ENCODE assay signal across 30 mouse cellular contexts in genomic region chr13:45423905-45424304, GRCm38 (mm10). TPM values are rescaled to one million over a fixed set of nuclear protein-coding genes. Genes with fewer than 3 reads are reported as not detected.
DNase-seq lines count a peak whose midpoint lies in the region; ATAC-seq and TF ChIP-seq lines count a peak whose summit lies in the region.
"Had no signal": no experiment of that assay in that cellular context is flagged by ENCODE, and none has a peak within 500 bp of the region (broad histone marks: within the 10 kb centered on the region; RNA-seq: fewer than 3 reads in every experiment).

No protein-coding gene starts in this region.

- no peaks in the 10 kb centered on the region for H3K4me1 ChIP-seq in embryonic facial prominence, embryonic 14.5 days (ENCODE audit: control insufficient read depth, insufficient read depth, low read length)
- peaks cover 11% of the 10 kb centered on the region for H3K4me1 ChIP-seq in embryonic facial prominence, embryonic 10.5 days

- no peaks in the 10 kb centered on the region for H3K9me3 ChIP-seq in embryonic facial prominence, embryonic 14.5 days (ENCODE audit: control insufficient read depth, low read length)
- H3K9me3 ChIP-seq in embryonic facial prominence, embryonic 10.5 days = no peaks in the 10 kb centered on the region
- H3K9me3 ChIP-seq: embryonic facial prominence, embryonic 13.5 days; forebrain, embryonic 10.5 days; forebrain, embryonic 13.5 days; G1E; heart, embryonic 10.5 days; heart, embryonic 13.5 days; hindbrain, embryonic 12.5 days; hindbrain, embryonic 15.5 days had no signal

- H3K27ac ChIP-seq in embryonic facial prominence, embryonic 14.5 days (replicated peaks; ENCODE audit: low read depth, low read length) = no peak overlapping the region
- no peak overlapping the region; the same call in 1 of the 2 replicates for H3K27ac ChIP-seq in embryonic facial prominence, embryonic 10.5 days (replicated peaks)
- H3K27ac ChIP-seq: embryonic facial prominence, embryonic 13.5 days; forebrain, embryonic 13.5 days; heart, adult 2 months; heart, embryonic 10.5 days; heart, embryonic 13.5 days; hindbrain, embryonic 12.5 days; hindbrain, embryonic 15.5 days had no signal

- H3K4me2 ChIP-seq in embryonic facial prominence, embryonic 14.5 days (ENCODE audit: low read depth, low read length) = no peak overlapping the region
- H3K4me2 ChIP-seq: embryonic facial prominence, embryonic 13.5 days; forebrain, embryonic 13.5 days; heart, embryonic 13.5 days; hindbrain, embryonic 12.5 days; hindbrain, embryonic 15.5 days had no signal

- no peak overlapping the region for H3K4me3 ChIP-seq in embryonic facial prominence, embryonic 14.5 days (ENCODE audit: low read depth, low read length)
- H3K4me3 ChIP-seq in embryonic facial prominence, embryonic 10.5 days = no peak overlapping the region
- H3K4me3 ChIP-seq: embryonic facial prominence, embryonic 13.5 days; forebrain, embryonic 10.5 days; forebrain, embryonic 13.5 days; heart, adult 2 months; heart, embryonic 10.5 days; heart, embryonic 13.5 days; hindbrain, embryonic 12.5 days; hindbrain, embryonic 15.5 days had no signal

- no peak for ATAC-seq in embryonic facial prominence, embryonic 14.5 days (ENCODE audit: low read depth)
- ATAC-seq: forebrain, embryonic 13.5 days; forebrain, embryonic 16.5 days; inflammation-experienced regulatory T-cells, adult 6 months; intestine, embryonic 16.5 days had no signal

- peak; percentile 17 for DNase-seq in embryonic facial prominence, embryonic 14.5 days (ENCODE audit: low spot score)
- no peak for DNase-seq in embryonic facial prominence, embryonic 10.5 days (ENCODE audit: low spot score)
- peak; percentile 86 for DNase-seq in heart, adult 11 months
- no peak for DNase-seq in heart, postnatal 4 days
- DNase-seq in left cerebral cortex, postnatal 4 days = peak; percentile 40
- no peak for DNase-seq in left cerebral cortex, adult 11 months (ENCODE audit: low spot score)
- DNase-seq in brain, embryonic 14.5 days (ENCODE audit: low read depth) = peak; percentile 28
- DNase-seq in frontal cortex, adult 2 months (ENCODE audit: extremely low spot score in 1 of 2, low spot score in 1 of 2) = no peak
- DNase-seq: adrenal gland, adult 2 months; adrenal gland, postnatal 14 days; B cell, adult 2 months; cerebellum, adult 11-12 months; cerebellum, adult 8-10 months; cerebellum, postnatal 25 days; gastrocnemius, postnatal 25 days; heart, adult 2 months; heart, postnatal 14 days; kidney, adult 2 months had no signal

- 59% methylated on average over 5 of the region's 5 CpGs for WGBS in embryonic facial prominence, embryonic 14.5 days
- 81% methylated on average over 5 of the region's 5 CpGs for WGBS in embryonic facial prominence, embryonic 10.5 days

- no peaks in the 10 kb centered on the region for H3K36me3 ChIP-seq in embryonic facial prominence, embryonic 14.5 days (ENCODE audit: control insufficient read depth, insufficient read depth, low read length)
- no peaks in the 10 kb centered on the region for H3K36me3 ChIP-seq in embryonic facial prominence, embryonic 10.5 days (replicated peaks)
- H3K36me3 ChIP-seq: embryonic facial prominence, embryonic 13.5 days; forebrain, embryonic 10.5 days; G1E; heart, embryonic 10.5 days; heart, embryonic 13.5 days; hindbrain, embryonic 12.5 days; hindbrain, embryonic 15.5 days had no signal

- H3K9ac ChIP-seq in embryonic facial prominence, embryonic 14.5 days (ENCODE audit: low read depth, low read length) = no peak overlapping the region
- H3K9ac ChIP-seq: embryonic facial prominence, embryonic 13.5 days; forebrain, embryonic 13.5 days; heart, embryonic 13.5 days; hindbrain, embryonic 12.5 days; hindbrain, embryonic 15.5 days had no signal

- no peak for TF ChIP-seq CTCF in brain, embryonic 14.5 days (IDR thresholded peaks at IDR 0.05; ENCODE audit: borderline replicate concordance, extremely low read depth, insufficient read depth, insufficient read length)

- H3K27me3 ChIP-seq in embryonic facial prominence, embryonic 14.5 days (replicated peaks; ENCODE audit: control insufficient read depth, insufficient read depth, low read length) = no peaks in the 10 kb centered on the region
- H3K27me3 ChIP-seq in embryonic facial prominence, embryonic 10.5 days (replicated peaks; ENCODE audit: low read depth, poor library complexity, severe bottlenecking) = 0 out of 2 replicates have a peak, but pooled peaks cover 5% of the 10 kb centered on the region
- H3K27me3 ChIP-seq: CH12.LX; embryonic facial prominence, embryonic 13.5 days; heart, embryonic 13.5 days; hindbrain, embryonic 12.5 days had no signal

- no peak for TF ChIP-seq POLR2A in brain, embryonic 14.5 days (IDR thresholded peaks at IDR 0.05; ENCODE audit: borderline replicate concordance, extremely low read depth, insufficient read depth, insufficient read length, poor library complexity, severe bottlenecking)

- intact Hi-C loops in left cerebral cortex, postnatal 4 days (cut with DNase I) = no loop called here

RNA-seq across cellular contexts. Expression of gene Mylip, which starts 34.4 kb away (rescaled TPM):
- 10.4 and 11.2 TPM in 2 replicates for polyA plus RNA-seq in embryonic facial prominence, embryonic 14.5 days (2014; fragmentation: Nextera tagmentation; extraction: Ambion mirVana)
- polyA plus RNA-seq in embryonic facial prominence, embryonic 10.5 days (2016; fragmentation: Nextera tagmentation; extraction: Ambion mirVana) = 7.5 and 9.2 TPM in 2 replicates
- 1 to 10 TPM; 5.3 to 6.8 TPM for total RNA-seq in heart, postnatal 4 days (2021)
- 10 to 100 TPM; 18.5 to 20.0 TPM for total RNA-seq in left cerebral cortex, postnatal 4 days (2021)
- polyA plus RNA-seq in brain, embryonic 14.5 days (2012; rRNA removed) = 5.4 and 7.8 TPM in 2 replicates
- polyA plus RNA-seq in frontal cortex, adult 2 months (2012; rRNA removed) = 13.3 and 15.3 TPM in 2 replicates

Comparison
In these comparisons a context has a peak if more than half of its experiments do, and no peak if none do; other contexts are left out.
1. DNase-seq: peak in embryonic facial prominence, embryonic 14.5 days (single experiment), heart, adult 11 months (single experiment), left cerebral cortex, postnatal 4 days (single experiment) and brain, embryonic 14.5 days (single experiment); none in embryonic facial prominence, embryonic 10.5 days (single experiment), heart, postnatal 4 days (single experiment), left cerebral cortex, adult 11 months (single experiment) and frontal cortex, adult 2 months (0 of 2).